Mouse (Mus musculus) erythroid progenitor cell, adult 5-6 weeks (primary cell): ENCODE measurements around the gene Ank2. TPM values are rescaled to one million over a fixed set of nuclear protein-coding genes. Genes with fewer than 3 reads are reported as not detected.

Experiments used
- ATAC-seq: replicated peaks from 2 replicates; pipeline ENCODE4 v1.8.0; 2016; ENCODE audit warnings: moderate number of reproducible peaks, mild to moderate bottlenecking, moderate TSS enrichment, inconsistent platforms; ENCODE audit not compliant: poor library complexity, low FRiP score, severe bottlenecking
- total RNA-seq, 2 experiments: library from RNA; stranded (forward) in 1 of 2; stranded (reverse) in 1 of 2; fragments of 150-400 nt in 1 of 2; fragments of 186-747, 209-891 nt in 1 of 2; gene quantifications; 2 replicates each; pipeline versions ENCODE4 v1.2.3 to v1.2.4; 2015 to 2017; ENCODE audit warnings: low replicate concordance in 2 of 2

Ank2 gene
- total RNA-seq, 2 experiments from 2014 or later = 1.2 TPM; not detected in 1

DNA sequence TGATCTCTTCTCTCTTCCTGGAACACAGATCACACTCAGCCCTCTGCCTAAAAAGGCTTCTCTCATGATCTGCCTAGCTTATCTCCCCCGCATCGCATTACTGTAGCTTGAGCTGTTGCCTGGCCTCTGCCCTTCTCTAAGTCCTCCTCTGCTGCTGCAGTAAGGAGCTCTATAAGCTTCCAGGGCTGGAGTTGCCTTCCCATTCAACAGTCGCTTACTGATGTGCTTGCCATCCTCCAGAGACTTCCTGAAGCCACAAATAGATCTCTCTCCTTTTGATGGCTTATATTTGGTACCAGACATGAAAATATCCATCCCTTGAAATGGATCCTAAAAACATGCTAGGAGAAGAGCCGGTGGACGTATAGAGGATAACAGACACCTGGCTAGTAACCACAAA is 290.3 kb downstream of the Ank2 start:
- no peak for ATAC-seq

GRCm38 (mm10) chr3:127205883-127206434 is 293.2 kb downstream of the Ank2 start:
- ATAC-seq = no peak

DNA sequence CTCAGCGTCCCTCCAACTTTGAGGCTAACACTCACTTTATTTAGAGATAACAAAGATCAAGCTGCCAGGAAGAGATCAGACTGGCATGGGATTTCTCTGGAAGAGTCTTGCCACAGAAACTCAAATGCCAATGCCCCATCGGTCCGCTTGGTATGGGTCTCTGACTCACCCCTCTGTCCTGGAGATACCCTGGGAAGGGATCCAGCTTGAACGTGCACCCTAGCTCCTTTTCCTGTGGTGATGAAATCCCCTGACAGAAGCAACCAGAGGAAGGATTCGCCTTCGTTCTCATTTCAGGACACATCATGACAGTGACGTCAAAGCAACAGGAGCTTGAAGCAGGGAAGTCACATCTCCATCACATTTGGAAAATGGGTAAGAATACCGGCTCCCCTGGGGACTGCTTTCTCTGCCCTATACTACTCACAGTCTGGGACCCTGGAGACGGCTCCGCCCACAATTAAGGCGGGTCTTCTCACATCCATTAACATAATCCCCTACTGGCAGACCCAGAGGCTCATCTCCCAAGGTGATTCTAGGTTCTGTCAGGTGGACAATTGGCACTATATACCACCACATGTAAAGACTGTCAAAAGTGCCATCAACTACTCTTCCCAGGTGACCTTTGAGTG is 296.6 kb downstream of the Ank2 start:
- ATAC-seq = no peak

- ATAC-seq = no peak
Measured at GRCm38 (mm10) chr3:127200789-127201188, 298.4 kb downstream of the Ank2 start.

DNA sequence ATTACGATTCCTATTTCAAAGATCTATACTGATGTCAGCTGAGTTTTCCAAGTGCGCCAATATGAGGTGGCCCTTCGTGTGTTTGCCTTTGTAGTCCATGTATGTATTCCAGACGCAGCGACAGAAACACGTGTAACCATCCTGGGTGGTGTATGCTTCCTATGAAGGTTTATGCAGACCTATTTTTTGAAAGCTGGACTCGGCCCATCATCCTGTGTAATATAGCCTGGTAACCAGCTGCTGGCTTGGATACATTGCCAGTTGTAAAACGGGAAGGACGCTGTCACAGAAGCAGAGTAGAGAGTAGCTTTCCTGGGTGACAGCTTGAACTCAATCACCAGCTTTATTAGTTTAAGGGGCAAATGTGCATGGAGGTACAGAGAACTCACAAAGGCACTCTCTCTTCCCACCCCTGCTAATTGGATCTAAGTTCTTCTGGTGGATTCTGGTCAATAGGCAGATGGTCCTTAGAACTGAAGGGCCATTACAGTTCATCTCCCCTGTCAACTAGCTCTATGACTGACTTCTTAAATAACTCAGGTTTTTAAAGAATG is 300.0 kb downstream of the Ank2 start:
- no peak for ATAC-seq

GRCm38 (mm10) chr3:127198656-127199055 is 300.5 kb downstream of the Ank2 start:
- ATAC-seq = no peak

GRCm38 (mm10) chr3:127188789-127189128 is 310.4 kb downstream of the Ank2 start:
- no peak for ATAC-seq

- ATAC-seq = no peak
Measured at GRCm38 (mm10) chr3:127188086-127188788, 310.9 kb downstream of the Ank2 start.

DNA sequence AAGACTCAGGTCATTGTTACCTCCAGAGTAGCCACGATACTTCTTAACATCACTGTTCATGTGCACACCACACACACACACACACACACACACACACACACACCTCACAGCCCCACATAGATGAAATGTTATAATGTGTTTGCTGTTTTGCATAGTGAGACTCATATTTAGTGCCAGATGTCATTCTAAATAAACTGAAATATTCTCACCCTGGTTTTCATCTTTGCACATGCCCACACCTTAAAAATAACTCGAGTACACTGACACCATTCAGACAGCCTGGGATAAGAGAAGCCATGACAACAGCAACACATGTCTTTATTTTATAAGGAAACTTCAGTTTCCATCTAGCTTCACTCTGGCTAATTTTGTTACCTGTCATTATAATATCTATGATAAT is 312.1 kb downstream of the Ank2 start:
- ATAC-seq = no peak

GRCm38 (mm10) chr3:127186239-127186638 is 312.9 kb downstream of the Ank2 start:
- ATAC-seq = no peak

DNA sequence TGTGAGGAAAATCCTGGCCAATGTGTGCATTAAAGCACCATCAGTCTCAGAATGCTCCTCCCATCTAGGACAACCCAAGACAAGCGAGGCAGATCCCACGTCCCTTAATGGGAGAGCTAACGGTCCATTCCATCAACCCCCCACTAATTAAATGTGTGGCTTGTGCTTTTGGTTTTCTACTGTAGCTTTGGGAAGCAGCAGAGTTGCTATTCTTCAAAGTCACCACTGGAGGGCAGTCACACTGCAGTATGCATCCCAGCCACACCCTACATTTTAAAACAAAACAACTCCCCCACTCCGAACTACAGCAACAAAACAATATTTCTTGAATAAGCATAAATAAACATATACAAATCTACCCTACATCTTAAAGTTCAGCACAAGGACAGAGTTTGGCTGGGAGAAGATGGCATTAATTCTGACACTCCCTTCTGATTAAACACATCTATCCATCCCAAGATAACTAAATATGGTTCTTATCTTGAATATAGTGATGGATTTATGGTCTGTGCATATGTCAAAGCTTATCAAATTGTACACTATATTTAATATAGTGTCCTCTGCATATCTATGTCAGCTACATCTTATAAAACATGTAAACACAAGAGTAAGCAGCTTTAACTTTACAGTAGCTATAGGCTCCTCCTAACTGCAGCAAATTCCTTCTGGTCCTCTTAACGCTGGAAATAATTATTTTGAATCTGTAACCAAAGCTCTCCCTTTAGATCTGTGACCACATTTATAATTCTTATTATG is 315.0 kb downstream of the Ank2 start:
- ATAC-seq = no peak; the same call in 1 of the 2 replicates

- no peak for ATAC-seq
Measured at GRCm38 (mm10) chr3:127172697-127173096, 326.5 kb downstream of the Ank2 start.

DNA sequence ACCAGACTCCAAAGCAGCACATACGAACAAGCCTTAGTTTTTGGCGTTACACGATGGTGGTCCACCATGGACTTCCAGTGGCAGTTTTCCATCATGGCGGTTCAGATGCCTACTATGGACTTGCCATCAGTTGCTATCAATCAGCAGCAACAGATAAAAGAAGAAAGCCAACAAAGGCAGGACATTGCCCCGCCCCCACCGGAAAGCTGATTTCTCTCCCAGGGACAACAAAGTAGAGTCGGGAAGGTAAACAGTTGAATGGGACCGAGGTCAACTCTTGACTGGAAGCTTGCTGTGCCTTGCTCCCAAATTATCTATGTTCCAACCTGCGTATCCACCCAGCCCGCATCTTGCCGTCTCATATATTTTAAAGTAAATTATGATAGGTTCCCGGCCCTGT is 328.9 kb downstream of the Ank2 start:
- no peak for ATAC-seq

DNA sequence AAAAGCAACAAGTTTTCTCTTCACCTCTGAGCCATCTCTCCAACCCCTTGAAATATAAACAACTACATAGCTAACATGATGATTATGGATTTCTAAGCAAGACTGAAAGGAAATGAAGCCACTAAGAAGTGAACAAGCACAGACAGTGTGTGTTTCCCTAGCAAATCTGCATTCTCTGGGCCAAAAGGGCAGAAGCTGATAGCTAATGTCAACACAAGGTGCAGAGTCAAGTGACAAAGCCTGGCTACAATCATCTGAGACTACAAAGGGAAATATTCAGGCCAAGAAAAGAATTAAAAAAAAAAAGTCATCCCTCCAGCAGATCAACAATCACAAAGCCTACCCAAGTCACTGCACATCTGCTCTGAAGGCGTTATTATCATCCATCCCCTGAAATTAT is 330.0 kb downstream of the Ank2 start:
- no peak for ATAC-seq

DNA sequence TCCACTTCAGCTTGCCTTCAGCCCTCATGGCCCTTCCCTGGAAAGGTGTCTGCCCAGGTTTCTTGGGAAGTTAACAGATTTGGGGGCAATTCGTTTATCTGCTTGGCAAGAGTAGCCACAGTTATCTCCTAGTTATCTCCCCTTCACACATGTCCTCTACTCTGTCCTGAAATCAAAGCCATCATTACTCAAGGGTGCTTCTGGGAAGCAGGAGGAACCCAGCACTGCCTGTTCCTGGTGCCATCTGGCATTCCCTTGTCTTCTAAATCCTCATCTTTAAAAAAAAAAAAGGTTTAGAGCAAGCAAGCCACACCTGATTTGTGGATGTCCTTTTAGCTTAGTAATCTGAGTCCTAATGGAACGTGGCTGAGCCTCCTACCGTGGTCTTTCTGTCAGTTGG is 335.4 kb downstream of the Ank2 start:
- ATAC-seq = no peak

GRCm38 (mm10) chr3:127161998-127162712 is 337.0 kb downstream of the Ank2 start:
- ATAC-seq = no peak

DNA sequence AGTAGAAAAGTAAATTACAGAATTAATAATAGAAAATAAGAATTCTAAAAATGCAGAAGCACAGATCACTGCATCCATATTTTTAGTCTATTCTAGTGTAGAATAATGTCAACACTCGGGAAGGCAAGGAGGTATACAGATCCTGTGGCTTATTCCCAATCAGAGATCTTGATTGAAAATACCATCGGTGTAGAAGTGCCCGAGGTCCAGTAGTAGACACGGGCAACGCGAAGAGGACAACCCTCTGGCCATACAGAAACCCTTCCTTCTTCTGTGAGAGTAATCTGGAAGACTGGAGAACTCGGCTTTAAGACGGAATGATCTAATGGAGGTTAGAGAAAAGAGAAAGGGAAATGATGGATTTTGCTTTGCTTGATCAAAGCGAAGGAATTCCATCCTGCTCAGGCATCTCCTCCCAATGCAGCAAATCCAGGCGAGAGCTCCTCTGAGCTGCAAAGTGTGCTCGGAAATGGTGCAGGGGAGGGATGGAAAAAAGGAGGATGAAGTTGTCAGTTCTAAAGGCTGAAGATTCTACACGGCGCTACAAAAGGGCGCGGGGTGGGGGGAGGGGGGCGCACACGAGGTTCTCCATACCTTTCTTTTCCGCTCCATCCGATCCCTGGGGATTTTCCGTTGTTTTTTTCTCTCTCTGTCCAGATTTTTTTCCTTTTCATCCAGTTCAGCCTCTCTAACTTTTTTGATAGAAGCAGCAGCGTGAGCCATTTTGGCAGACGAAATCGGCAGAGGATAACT is 337.9 kb downstream of the Ank2 start:
- ATAC-seq = no peak

- ATAC-seq = no peak
Measured at GRCm38 (mm10) chr3:127157706-127158105, 341.4 kb downstream of the Ank2 start.

- no peak for ATAC-seq
Measured at GRCm38 (mm10) chr3:127156080-127156479, 343.1 kb downstream of the Ank2 start.
